Mouse (Mus musculus) midbrain, embryonic 15.5 days (tissue): ENCODE measurements around the gene Cdk4. TPM values are rescaled to one million over a fixed set of nuclear protein-coding genes. Genes with fewer than 3 reads are reported as not detected.

Experiments
- ATAC-seq: fragments of 200-750 bp; cut with Nextera tagmentation; replicated peaks from 2 replicates; pipeline ENCODE4 v1.8.0; 2017; ENCODE audit warnings: moderate TSS enrichment
- H3K27ac ChIP-seq: fragments of 300-500 bp; sonication (generic); 2 replicates; pipeline ENCODE4 v1.5.1; 2015; ENCODE audit warnings: mild to moderate bottlenecking, inconsistent platforms
- H3K27me3 ChIP-seq: fragments of 300-500 bp; sonication (generic); replicated peaks from 2 replicates; pipeline ENCODE4 v1.6.1; 2015; ENCODE audit warnings: inconsistent platforms
- H3K36me3 ChIP-seq: fragments of 300-500 bp; sonication (generic); replicated peaks from 2 replicates; pipeline ENCODE4 v1.6.1; 2015; ENCODE audit warnings: inconsistent platforms
- H3K4me1 ChIP-seq: fragments of 300-500 bp; sonication (generic); 2 replicates; pipeline ENCODE4 v1.6.1; 2015; ENCODE audit warnings: inconsistent platforms
- H3K4me2 ChIP-seq: fragments of 300-500 bp; sonication (generic); 2 replicates; pipeline ENCODE4 v1.6.1; 2015; ENCODE audit warnings: inconsistent platforms, mild to moderate bottlenecking, moderate library complexity
- H3K4me3 ChIP-seq: fragments of 300-500 bp; sonication (generic); 2 replicates; pipeline ENCODE4 v1.5.1; 2015; ENCODE audit warnings: mild to moderate bottlenecking, inconsistent platforms
- H3K9ac ChIP-seq: fragments of 300-500 bp; sonication (generic); 2 replicates; pipeline ENCODE4 v1.6.1; 2015; ENCODE audit warnings: mild to moderate bottlenecking, inconsistent platforms
- H3K9me3 ChIP-seq: fragments of 300-500 bp; sonication (generic); 2 replicates; pipeline ENCODE4 v1.6.1; 2016; ENCODE audit warnings: inconsistent platforms
- WGBS: fragments of 180-500 bp; shearing (Covaris S2); methylation state at CpG from one replicate; pipeline ENCODE4 v1.1.7; 2015; ENCODE audit warnings: mixed read lengths; 5-methylcytosine and 5-hydroxymethylcytosine counted together
- polyA plus RNA-seq: library from polyadenylated mRNA; unstranded; fragments of >200 nt; fragmentation: Nextera tagmentation; extraction: Ambion mirVana; gene quantifications from 2 replicates; pipeline ENCODE4 v1.2.1, GENCODE M21; 2015

Cdk4 gene
- polyA plus RNA-seq, 1 experiment from 2014 or later = 793 TPM

DNA sequence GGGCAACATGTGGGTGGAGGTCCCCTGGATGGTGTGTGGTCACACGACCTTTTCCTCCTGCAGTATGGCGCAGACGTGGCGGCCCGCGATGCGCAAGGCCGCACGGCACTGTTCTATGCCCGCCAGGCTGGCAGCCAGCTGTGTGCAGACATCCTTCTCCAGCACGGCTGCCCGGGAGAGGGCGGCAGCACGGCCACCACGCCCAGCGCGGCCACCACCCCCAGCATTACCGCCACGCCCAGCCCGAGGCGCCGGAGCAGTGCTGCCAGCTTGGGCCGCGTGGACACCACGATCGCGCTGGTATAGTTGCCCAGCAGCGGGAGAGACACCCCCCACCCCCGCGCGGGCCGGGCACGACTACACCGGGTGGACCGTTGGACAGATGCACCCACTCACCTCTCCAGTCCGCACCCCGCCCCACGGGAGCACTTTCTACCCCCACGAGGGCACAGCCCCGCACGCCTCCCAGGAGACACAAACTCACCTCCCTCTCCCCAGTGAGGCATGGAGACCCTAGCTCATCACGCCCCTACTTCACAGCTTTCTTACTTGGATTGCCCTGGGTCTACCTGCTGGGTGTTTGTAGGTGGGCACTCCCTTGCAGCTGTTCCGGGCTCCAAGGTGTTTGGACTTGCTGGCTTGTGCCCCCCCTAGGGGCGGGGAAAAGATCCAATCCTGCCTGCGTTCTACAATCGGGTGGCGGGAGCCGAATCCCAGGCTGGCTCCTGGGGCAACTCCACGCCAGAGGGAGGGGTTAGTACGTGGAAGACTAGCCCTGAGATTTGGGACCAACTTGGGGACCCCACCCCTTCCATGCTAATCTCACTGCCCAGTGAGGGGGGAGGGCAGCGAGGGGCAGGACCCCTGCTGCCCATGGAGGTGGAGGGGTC, 28.4 kb downstream of the Cdk4 start:
- peak; percentile 26 for ATAC-seq
- Histone ChIP-seq H3K36me3 (peaks cover 18% of the 10 kb centered on the region; the same call in 1 of the 2 replicates), H3K9ac (no peak overlapping the region), H3K4me2 (peak overlapping the region; percentile 32), H3K4me1 (peaks cover 27% of the 10 kb centered on the region), H3K4me3 (peak overlapping the region; percentile 8), H3K27me3 (peaks cover 31% of the 10 kb centered on the region), H3K9me3 (no peaks in the 10 kb centered on the region), H3K27ac (no peak overlapping the region)
- 13% methylated on average over 51 of the region's 51 CpGs for WGBS

DNA sequence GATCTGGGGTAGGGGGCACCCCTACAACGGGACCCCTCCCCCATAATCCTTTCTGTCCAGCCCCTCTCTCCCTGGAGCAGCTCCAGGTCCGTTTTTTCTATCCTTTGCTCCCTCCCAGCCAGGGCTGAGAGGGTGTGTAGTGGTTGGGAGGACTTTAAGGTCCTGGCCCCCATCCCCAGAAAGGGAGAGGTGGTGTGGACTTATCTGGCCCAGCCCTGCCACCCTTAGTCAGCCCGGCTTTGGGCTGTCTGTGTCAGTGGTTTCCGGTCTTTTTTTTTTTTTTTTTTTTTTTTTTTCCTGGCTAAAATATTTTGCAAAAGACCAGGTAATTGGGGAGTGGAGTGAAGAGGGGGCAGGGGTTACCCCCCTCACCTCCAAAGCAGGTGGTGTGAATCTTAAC, 29.4 kb downstream of the Cdk4 start:
- WGBS = 57% methylated on average over 4 of the region's 4 CpGs
- peaks cover 30% of the 10 kb centered on the region for H3K27me3 ChIP-seq

DNA sequence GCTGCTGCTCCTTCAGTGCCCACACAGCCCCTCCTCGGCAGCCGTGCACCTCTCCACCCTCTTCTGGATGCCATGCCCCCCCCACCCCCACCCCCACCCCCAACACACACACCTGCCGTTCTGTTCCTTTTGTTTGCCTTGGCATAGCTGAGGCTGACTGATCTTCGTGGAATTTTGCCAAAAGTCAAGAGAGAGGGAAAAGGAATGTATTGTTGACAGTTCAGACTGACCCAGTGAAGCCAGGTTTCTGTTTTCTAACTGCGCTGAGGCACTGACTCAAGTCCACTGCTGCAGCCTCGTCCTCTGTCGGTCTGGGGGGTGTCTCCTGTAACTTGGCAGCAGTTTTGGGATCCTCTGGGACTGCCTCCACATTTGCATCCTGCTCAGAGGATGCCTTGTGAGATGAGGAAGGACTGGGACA, 31.1 kb downstream of the Cdk4 start:
- Histone ChIP-seq H3K4me2 (no peak overlapping the region), H3K4me1 (peaks cover 27% of the 10 kb centered on the region), H3K4me3 (no peak overlapping the region), H3K36me3 (peaks cover 7% of the 10 kb centered on the region), H3K27ac (peak overlapping the region; percentile 50), H3K27me3 (peaks cover 16% of the 10 kb centered on the region), H3K9me3 (no peaks in the 10 kb centered on the region), H3K9ac (no peak overlapping the region)
- ATAC-seq = no peak
- 27% methylated on average over 7 of the region's 7 CpGs for WGBS

More for the DNA sequence above, 29.4 kb downstream of the Cdk4 start:
- H3K4me2 ChIP-seq = no peak overlapping the region
- peaks cover 10% of the 10 kb centered on the region; the same call in 1 of the 2 replicates for H3K36me3 ChIP-seq
- no peak overlapping the region for H3K4me3 ChIP-seq
- H3K27ac ChIP-seq = no peak overlapping the region
- no peak for ATAC-seq
- no peak overlapping the region for H3K9ac ChIP-seq
- no peaks in the 10 kb centered on the region for H3K9me3 ChIP-seq
- H3K4me1 ChIP-seq = peaks cover 27% of the 10 kb centered on the region

DNA sequence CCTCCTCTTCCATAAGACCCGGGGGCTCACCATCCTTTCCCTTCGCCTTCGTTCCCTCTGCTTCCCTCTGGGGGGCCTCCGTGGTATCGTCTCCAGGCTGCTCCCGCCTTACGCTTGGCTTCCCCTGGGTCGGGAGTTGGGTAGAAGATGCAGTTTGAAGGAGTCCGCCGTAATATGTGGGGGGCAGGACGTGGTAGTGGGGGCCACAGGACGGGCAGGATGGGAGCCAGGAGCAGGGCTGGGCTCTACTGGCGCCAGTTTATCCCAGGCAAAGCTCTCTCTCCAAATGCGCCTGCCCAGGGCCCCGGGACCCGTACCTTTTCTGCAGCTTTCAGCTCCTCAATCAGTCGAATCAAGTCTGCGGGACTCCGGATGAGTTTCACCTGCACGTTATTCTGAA, 35.2 kb downstream of the Cdk4 start:
- H3K36me3 ChIP-seq = peaks cover 8% of the 10 kb centered on the region

DNA sequence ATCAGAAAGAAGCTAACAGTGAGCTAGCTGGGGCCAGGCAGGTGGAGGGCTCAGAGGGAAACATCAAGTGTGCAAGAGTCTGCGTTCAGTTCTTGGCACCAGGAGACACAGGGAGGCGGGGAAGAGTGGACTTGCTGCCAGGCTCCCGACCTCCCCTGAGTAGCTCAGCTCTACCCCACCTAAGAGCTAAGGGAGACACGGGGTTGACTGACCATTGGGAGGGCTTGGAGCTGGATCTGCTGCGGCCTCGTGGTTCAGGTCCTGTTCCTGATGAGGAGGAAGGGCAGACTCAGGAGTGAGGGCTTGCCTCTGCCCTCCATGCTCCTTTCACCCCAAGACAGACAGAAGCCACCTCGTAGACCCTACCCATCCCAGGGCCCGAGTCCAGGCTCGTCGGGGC, 35.9 kb downstream of the Cdk4 start:
- no peak overlapping the region for H3K4me2 ChIP-seq
- peaks cover 8% of the 10 kb centered on the region for H3K36me3 ChIP-seq
- 95% methylated on average over 10 of the region's 10 CpGs for WGBS
- no peak for ATAC-seq
- H3K9me3 ChIP-seq = no peaks in the 10 kb centered on the region
- H3K9ac ChIP-seq = no peak overlapping the region
- H3K27me3 ChIP-seq = no peaks in the 10 kb centered on the region
- no peak overlapping the region for H3K27ac ChIP-seq
- H3K4me1 ChIP-seq = peaks cover 9% of the 10 kb centered on the region
- H3K4me3 ChIP-seq = no peak overlapping the region

More for the DNA sequence above, 35.2 kb downstream of the Cdk4 start:
- no peak overlapping the region for H3K4me2 ChIP-seq
- ATAC-seq = no peak
- H3K27ac ChIP-seq = no peak overlapping the region
- no peaks in the 10 kb centered on the region for H3K9me3 ChIP-seq
- H3K4me3 ChIP-seq = no peak overlapping the region
- H3K27me3 ChIP-seq = no peaks in the 10 kb centered on the region
- H3K4me1 ChIP-seq = peaks cover 12% of the 10 kb centered on the region
- WGBS = 78% methylated on average over 20 of the region's 20 CpGs
- no peak overlapping the region for H3K9ac ChIP-seq

DNA sequence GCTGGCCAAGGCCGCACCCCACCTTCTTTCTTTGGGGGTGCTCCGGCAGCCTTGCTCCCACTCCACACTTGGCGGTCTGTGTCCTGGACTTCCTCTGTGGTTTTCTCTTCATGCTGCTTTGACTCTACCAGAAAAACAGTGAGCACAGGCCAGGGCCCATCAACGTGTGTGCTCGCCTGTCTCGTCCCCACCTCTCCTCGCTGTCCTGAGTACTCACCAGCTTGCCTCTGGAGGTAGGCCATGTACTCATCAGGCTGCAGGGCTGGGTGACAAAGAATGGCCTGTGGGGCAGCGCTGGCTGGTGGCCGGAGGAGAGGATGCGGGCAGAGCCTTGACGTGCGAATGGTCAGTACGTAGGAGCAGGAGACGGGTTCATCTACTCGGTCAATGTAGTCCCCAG, 36.5 kb downstream of the Cdk4 start:
- no peaks in the 10 kb centered on the region for H3K27me3 ChIP-seq
- no peaks in the 10 kb centered on the region for H3K9me3 ChIP-seq
- peaks cover 8% of the 10 kb centered on the region for H3K36me3 ChIP-seq
- no peak overlapping the region for H3K9ac ChIP-seq
- WGBS = 93% methylated on average over 15 of the region's 15 CpGs
- no peak overlapping the region for H3K4me2 ChIP-seq
- peaks cover 2% of the 10 kb centered on the region for H3K4me1 ChIP-seq
- ATAC-seq = no peak
- H3K4me3 ChIP-seq = no peak overlapping the region
- no peak overlapping the region for H3K27ac ChIP-seq

DNA sequence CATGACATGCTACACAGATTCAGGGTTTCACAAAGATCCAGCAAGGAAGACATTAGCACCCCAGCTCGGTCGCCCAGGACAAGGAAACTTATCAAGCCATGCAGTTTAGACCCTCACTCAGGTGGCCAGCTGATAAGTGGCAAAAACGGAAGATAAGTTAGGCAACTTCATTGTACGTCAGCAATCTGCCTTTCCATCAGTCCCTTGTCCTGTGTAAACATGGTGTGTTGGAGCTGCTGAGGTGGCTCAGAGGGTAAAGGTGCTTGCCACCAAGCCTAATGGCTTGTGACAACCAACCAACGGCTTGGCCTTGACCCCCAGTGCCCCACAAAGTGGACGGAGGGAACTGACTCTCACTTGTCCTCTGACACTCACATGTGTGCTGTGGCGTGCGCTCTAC, 37.1 kb downstream of the Cdk4 start:
- 90% methylated on average over 8 of the region's 8 CpGs for WGBS
- Histone ChIP-seq H3K4me2 (no peak overlapping the region), H3K9ac (no peak overlapping the region), H3K27ac (no peak overlapping the region), H3K9me3 (no peaks in the 10 kb centered on the region), H3K27me3 (no peaks in the 10 kb centered on the region), H3K4me3 (no peak overlapping the region), H3K4me1 (no peaks in the 10 kb centered on the region), H3K36me3 (peaks cover 8% of the 10 kb centered on the region)
- ATAC-seq = no peak

DNA sequence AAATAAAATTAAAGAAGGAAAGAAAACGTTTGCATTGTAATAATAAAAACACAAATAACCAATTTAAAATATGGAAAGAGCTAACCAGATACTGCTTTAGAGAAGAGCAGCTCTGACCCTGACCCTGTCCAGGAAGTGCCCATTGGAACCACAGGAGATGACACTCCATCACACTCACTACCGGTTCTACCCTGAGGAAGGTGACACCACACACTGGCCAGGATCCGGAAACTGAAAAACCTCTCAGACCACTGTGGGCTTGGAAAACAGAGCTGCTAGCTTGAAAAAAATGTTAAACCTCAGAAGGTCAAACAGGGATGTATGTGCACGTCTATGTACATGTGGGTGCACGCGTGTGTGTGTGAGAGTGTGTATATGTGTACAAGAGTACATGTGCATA, 37.8 kb downstream of the Cdk4 start:
- H3K4me3 ChIP-seq = no peak overlapping the region
- H3K27me3 ChIP-seq = no peaks in the 10 kb centered on the region
- no peak overlapping the region for H3K4me2 ChIP-seq
- H3K9ac ChIP-seq = no peak overlapping the region
- H3K36me3 ChIP-seq = peaks cover 8% of the 10 kb centered on the region
- no peaks in the 10 kb centered on the region for H3K4me1 ChIP-seq
- H3K9me3 ChIP-seq = no peaks in the 10 kb centered on the region
- H3K27ac ChIP-seq = no peak overlapping the region
- no peak for ATAC-seq
- 84% methylated on average over 6 of the region's 6 CpGs for WGBS

DNA sequence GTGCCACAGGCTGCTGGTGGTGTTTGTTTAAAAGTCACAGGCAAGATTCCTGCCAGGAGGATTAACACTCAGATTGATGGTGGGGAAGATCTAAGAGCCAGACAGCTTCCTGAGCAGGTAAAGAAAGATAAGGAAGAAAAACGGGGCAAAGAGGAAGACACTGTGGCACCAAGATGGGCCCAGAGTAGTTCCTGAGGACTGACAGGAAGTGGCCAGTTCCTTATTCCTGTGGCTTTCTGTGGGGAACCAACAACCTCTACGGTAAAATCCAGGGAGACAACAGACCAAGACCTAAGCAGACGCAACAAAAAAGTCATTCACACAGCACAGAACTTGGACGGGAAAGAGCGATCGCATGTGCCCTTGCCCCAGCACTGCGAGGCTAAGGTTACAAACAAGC, 40.3 kb downstream of the Cdk4 start:
- no peak for ATAC-seq
- WGBS = 85% methylated on average over 7 of the region's 7 CpGs
- peaks cover 18% of the 10 kb centered on the region for H3K36me3 ChIP-seq

DNA sequence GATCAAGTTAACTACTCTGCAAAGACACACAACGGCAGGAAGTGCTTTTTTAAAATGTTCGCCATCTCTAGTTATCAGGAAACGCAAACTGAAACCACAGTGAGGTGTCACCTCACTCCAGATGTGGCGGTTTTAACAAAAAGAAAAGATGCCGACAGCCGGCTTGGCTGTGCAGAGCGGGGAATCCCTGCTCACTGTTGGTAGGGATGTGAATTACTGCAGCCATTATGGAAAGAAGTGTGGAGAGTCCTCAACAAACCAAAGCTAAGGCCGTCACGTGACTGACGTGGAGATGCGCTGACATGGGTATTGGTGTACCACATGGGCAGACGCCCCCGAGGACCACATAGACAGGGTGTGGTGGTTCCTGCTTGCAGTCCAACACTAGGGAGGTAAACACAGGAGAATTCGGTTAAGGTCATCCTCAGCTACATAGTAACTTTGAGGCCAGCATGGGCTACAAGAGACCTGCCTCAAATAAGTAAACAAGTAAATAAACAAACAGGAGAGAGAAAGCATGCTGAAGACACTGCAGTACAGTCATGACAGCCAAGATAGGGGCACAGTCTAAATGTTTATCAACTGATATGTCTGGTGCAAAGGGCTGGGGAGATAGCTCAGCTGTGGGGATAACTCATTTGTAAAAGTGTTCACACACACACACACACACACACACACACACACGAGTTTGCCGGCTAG, 44.4 kb downstream of the Cdk4 start:
- no peak for ATAC-seq
- no peaks in the 10 kb centered on the region for H3K27me3 ChIP-seq
- WGBS = 90% methylated on average over 16 of the region's 16 CpGs
- H3K4me3 ChIP-seq = no peak overlapping the region
- H3K27ac ChIP-seq = no peak overlapping the region
- no peak overlapping the region for H3K4me2 ChIP-seq
- H3K9me3 ChIP-seq = no peaks in the 10 kb centered on the region
- no peak overlapping the region for H3K9ac ChIP-seq
- peaks cover 17% of the 10 kb centered on the region for H3K36me3 ChIP-seq
- H3K4me1 ChIP-seq = no peaks in the 10 kb centered on the region

More for the DNA sequence above, 40.3 kb downstream of the Cdk4 start:
- no peak overlapping the region for H3K4me3 ChIP-seq
- H3K4me2 ChIP-seq = no peak overlapping the region
- H3K4me1 ChIP-seq = no peaks in the 10 kb centered on the region
- no peak overlapping the region for H3K9ac ChIP-seq
- no peak overlapping the region for H3K27ac ChIP-seq
- H3K9me3 ChIP-seq = no peaks in the 10 kb centered on the region
- H3K27me3 ChIP-seq = no peaks in the 10 kb centered on the region

DNA sequence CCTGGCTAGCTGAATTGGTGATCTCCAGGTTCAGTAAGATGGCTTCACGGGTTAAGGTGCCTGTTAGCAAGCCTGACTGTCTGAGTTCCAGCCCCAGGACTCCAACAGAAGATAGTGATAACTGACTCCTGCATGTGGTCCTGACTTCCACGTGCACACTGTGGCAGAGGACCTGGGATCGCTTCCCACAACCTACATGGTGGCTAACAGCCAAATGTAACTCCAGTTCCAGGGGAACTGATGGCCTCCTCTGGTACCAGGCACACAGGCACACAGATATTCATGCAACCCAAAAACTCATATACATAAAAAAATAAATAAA, 44.9 kb downstream of the Cdk4 start:
- no peak for ATAC-seq
- peaks cover 17% of the 10 kb centered on the region for H3K36me3 ChIP-seq
- WGBS = 90% methylated on average over 3 of the region's 3 CpGs

DNA sequence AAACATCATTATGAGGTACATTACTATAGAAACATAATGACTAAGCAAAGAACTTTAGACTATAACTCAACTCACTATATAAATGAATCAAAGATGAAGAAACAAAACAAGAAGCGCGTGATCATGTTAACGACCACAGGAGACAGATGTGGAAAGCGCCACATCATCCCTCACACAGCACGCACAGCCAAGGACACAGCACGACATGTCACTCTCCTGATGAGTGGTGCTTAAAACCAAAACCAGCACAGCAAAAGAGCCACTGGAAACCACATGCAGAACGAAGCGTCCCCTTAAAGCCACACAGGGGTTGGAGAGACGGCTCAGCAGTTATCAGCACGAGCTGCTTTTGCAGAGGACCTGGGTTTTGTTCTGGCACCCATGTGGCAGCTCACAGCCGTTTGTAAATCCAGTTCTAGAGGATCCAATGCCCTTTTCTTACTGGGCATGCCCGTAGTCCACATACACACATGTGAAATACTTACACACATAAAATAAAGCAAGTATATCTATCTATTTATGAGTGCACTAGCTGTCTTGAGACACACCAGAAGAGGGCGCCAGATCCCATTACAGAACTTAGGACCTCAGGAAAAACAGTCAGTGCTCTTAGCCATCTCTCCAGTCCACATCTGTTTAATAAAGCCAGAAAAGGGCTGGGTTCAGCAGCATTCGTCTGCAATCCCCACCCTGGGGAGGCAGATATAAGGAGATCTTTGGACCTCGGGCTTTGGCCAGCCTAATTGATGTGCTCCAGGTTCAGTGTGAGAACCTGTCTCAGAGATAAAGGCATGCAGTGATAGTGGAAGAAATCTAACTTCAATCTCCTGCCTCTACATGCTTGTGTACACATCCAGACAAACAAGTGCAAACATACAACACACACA, 47.9 kb downstream of the Cdk4 start:
- Histone ChIP-seq H3K4me3 (no peak overlapping the region), H3K4me1 (no peaks in the 10 kb centered on the region), H3K27ac (no peak overlapping the region), H3K4me2 (no peak overlapping the region), H3K27me3 (no peaks in the 10 kb centered on the region), H3K9ac (no peak overlapping the region), H3K9me3 (no peaks in the 10 kb centered on the region), H3K36me3 (peaks cover 22% of the 10 kb centered on the region)
- no peak for ATAC-seq
- 90% methylated on average over 15 of the region's 15 CpGs for WGBS

More for the DNA sequence above, 44.9 kb downstream of the Cdk4 start:
- H3K4me2 ChIP-seq = no peak overlapping the region
- H3K9ac ChIP-seq = no peak overlapping the region
- H3K27ac ChIP-seq = no peak overlapping the region
- H3K4me3 ChIP-seq = no peak overlapping the region
- no peaks in the 10 kb centered on the region for H3K27me3 ChIP-seq
- no peaks in the 10 kb centered on the region for H3K9me3 ChIP-seq
- H3K4me1 ChIP-seq = no peaks in the 10 kb centered on the region
